Mouse (Mus musculus): ENCODE results near the gene Crat. TPM values are rescaled to one million over a fixed set of nuclear protein-coding genes. Genes with fewer than 3 reads are reported as not detected.
"Not testable (repeated sequence)": the region's sequence is repeated elsewhere in the genome, so short reads cannot be mapped to it uniquely, and the experiment has no call there.

Gene Crat
- total RNA-seq, 2 experiments from 2014 or later, result 50.9 to 51.6 TPM

DNA sequence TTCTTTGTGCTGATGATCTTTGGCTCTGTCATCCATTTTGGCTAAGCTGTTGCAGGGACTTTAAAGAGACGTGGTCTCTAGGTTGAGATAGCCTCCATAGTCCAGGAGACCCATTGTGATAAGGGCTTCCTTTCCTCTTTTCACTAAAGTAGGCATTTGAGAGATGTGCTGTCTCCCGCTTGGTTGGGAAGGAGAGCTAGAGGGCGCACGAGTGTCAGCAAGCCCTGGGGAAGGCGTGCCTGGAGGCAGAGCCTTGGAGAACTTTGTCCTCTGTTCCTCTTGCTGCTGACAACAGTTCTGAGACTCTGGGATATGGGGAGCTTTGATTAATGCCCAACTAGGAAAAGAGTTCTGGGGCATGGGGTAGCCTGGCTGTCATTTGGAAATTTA is 20.5 kb upstream of the Crat start:
- Histone ChIP-seq H3K4me3 (no peak overlapping the region), H3K27ac (no peak overlapping the region)
- DNase-seq (ENCODE audit: low spot score in 2 of 2), result no peak
- TF ChIP-seq CTCF (conservative IDR thresholded peaks at IDR 0.05), result peak; percentile 31; the same call in 1 of the 2 replicates

GRCm38 (mm10) chr2:30435326-30436155 is 19.9 kb upstream of the Crat start:
- DNase-seq (ENCODE audit: low spot score in 2 of 2), result peak; percentile 69 to 77
- peak; percentile 73 for TF ChIP-seq CTCF (conservative IDR thresholded peaks at IDR 0.05)
- no peak overlapping the region for H3K4me3 ChIP-seq
- no peak overlapping the region for H3K27ac ChIP-seq

GRCm38 (mm10) chr2:30429156-30429555 is 13.5 kb upstream of the Crat start:
- no peak; the same call in 1 of the 2 replicates for TF ChIP-seq CTCF (conservative IDR thresholded peaks at IDR 0.05)
- H3K27ac ChIP-seq, result no peak overlapping the region
- H3K4me3 ChIP-seq, result no peak overlapping the region
- DNase-seq (ENCODE audit: low spot score in 2 of 2), result no peak

DNA sequence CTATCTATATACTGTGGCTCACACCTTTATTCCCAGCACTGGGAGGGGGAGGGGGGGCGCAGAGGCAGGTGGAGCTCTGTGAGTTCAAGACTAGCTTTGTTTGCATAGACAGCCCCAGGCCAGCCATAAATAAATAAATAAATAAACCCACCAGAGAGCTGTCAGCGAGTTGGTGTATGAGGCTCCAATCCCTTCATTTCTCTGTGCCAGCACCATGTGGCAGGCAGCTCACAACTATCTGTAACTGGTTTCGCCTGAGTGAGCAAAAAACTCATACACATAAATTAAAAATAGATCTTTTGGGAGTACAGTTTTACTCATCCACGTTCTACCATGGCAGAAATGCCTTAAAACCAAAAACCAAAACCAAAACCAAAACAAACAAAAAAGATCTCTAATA is 5.8 kb upstream of the Crat start:
- no peak for TF ChIP-seq CTCF (conservative IDR thresholded peaks at IDR 0.05)
- Histone ChIP-seq H3K4me3 (no peak overlapping the region), H3K27ac (no peak overlapping the region)
- DNase-seq (ENCODE audit: low spot score in 2 of 2), result no peak

DNA sequence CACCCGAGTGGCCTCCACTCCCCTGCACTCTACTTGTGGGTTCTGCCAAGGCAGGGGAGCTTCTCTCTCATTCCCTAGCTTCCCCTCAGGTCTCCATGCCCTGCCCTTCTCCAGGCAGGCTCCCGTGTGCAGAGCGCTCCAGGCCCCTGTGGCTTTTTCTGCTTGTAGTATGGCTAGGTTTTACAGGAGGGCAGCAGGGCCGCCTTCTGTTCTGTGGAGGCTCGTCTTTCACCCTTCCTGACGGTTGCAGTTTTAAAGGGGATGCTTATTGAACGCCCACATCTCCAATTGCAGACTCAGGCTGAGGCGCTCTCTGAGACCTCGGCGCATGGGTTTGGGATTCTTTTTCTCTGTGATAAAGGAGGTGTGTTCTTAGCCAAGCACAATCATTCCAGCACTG is 3.5 kb upstream of the Crat start:
- no peak for DNase-seq (ENCODE audit: low spot score in 2 of 2)
- peak overlapping the region; percentile 61 for H3K27ac ChIP-seq
- no peak for TF ChIP-seq CTCF (conservative IDR thresholded peaks at IDR 0.05)
- H3K4me3 ChIP-seq, result no peak overlapping the region

- Histone ChIP-seq H3K27ac (peak overlapping the region; percentile 61; the same call in 1 of the 2 replicates), H3K4me3 (no peak overlapping the region)
- DNase-seq (ENCODE audit: low spot score in 2 of 2), result no peak
- no peak for TF ChIP-seq CTCF (conservative IDR thresholded peaks at IDR 0.05)
These were observed 2.6 kb upstream of the Crat start for GRCm38 (mm10) chr2:30418259-30418658.

- peak overlapping the region; percentile 61; the same call in 1 of the 2 replicates for H3K27ac ChIP-seq
- TF ChIP-seq CTCF (conservative IDR thresholded peaks at IDR 0.05), result no peak
- H3K4me3 ChIP-seq, result no peak overlapping the region
- DNase-seq (ENCODE audit: low spot score in 2 of 2), result no peak
These were observed 2.1 kb upstream of the Crat start for GRCm38 (mm10) chr2:30417595-30418165.

DNA sequence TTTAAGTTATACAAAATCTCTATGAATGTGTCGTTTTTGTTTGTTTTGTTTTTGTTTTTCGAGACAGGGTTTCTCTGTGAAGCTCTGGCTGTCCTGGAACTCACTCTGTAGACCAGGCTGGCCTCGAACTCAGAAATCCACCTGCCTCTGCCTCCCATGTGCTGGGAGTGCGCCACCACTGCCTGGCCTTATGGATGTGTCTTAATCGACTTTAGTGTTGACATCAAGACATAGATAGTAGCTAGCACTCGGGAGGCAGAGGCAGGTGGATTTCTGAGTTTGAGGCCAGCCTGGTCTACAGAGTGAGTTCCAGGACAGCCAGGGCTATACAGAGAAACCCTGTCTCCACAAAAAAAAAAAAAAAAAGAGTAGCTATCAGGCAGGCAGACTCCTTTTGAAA is 1.5 kb upstream of the Crat start:
- H3K27ac ChIP-seq; DNase-seq (ENCODE audit: low spot score in 2 of 2); H3K4me3 ChIP-seq: not testable (repeated sequence)

- H3K27ac ChIP-seq, result peak overlapping the region; percentile 98
These were observed 994 bp upstream of the Crat start for GRCm38 (mm10) chr2:30416649-30416965.

GRCm38 (mm10) chr2:30415936-30416648 is 479 bp upstream of the Crat start, which contains the start of gene Ptpa:
Gene Ptpa (plus strand): TSS chr2:30416039.
- Histone ChIP-seq H3K4me3 (peak within 1 kb of the TSS; percentile 93), H3K27ac (peak within 1 kb of the TSS; percentile 98)
- no peak for TF ChIP-seq CTCF (conservative IDR thresholded peaks at IDR 0.05)
- peak; percentile 91 to 92 for DNase-seq (ENCODE audit: low spot score in 2 of 2)

More at GRCm38 (mm10) chr2:30416649-30416965, 994 bp upstream of the Crat start:
- no peak for TF ChIP-seq CTCF (conservative IDR thresholded peaks at IDR 0.05)
- peak overlapping the region; percentile 93 for H3K4me3 ChIP-seq
- DNase-seq (ENCODE audit: low spot score in 2 of 2), result no peak

GRCm38 (mm10) chr2:30414681-30415080 is 932 bp downstream of the Crat start:
- TF ChIP-seq CTCF (conservative IDR thresholded peaks at IDR 0.05), result no peak
- DNase-seq (ENCODE audit: low spot score in 2 of 2), result no peak
- Histone ChIP-seq H3K27ac (peak overlapping the region; percentile 98), H3K4me3 (peak overlapping the region; percentile 93)

- DNase-seq (ENCODE audit: low spot score in 2 of 2), result no peak
- H3K27ac ChIP-seq, result peak overlapping the region; percentile 98
- peak overlapping the region; percentile 93 for H3K4me3 ChIP-seq
- TF ChIP-seq CTCF (conservative IDR thresholded peaks at IDR 0.05), result no peak
These were observed 1.5 kb downstream of the Crat start for GRCm38 (mm10) chr2:30414101-30414500.
